Mouse (Mus musculus) erythroid progenitor cell, adult 5-6 weeks (primary cell): ENCODE data around the gene Rprd2. TPM values are rescaled to one million over a fixed set of nuclear protein-coding genes. Genes with fewer than 3 reads are reported as not detected.
"Not testable (repeated sequence)": the region's sequence is repeated elsewhere in the genome, so short reads cannot be mapped to it uniquely, and the experiment has no call there.

Experiments used
- ATAC-seq: replicated peaks from 2 replicates; pipeline ENCODE4 v1.8.0; 2016; ENCODE audit warnings: moderate number of reproducible peaks, mild to moderate bottlenecking, moderate TSS enrichment, inconsistent platforms; ENCODE audit not compliant: poor library complexity, low FRiP score, severe bottlenecking
- total RNA-seq, 2 experiments: library from RNA; stranded (forward) in 1 of 2; stranded (reverse) in 1 of 2; fragments of 150-400 nt in 1 of 2; fragments of 186-747, 209-891 nt in 1 of 2; gene quantifications; 2 replicates each; pipeline versions ENCODE4 v1.2.3 to v1.2.4; 2015 to 2017; ENCODE audit warnings: low replicate concordance in 2 of 2

Rprd2 gene
- total RNA-seq (2015; ENCODE audit: low replicate concordance) (23.5 and 24.9 TPM in 2 replicates), total RNA-seq (2017; ENCODE audit: low replicate concordance) (21.3 and 24.0 TPM in 2 replicates)

DNA sequence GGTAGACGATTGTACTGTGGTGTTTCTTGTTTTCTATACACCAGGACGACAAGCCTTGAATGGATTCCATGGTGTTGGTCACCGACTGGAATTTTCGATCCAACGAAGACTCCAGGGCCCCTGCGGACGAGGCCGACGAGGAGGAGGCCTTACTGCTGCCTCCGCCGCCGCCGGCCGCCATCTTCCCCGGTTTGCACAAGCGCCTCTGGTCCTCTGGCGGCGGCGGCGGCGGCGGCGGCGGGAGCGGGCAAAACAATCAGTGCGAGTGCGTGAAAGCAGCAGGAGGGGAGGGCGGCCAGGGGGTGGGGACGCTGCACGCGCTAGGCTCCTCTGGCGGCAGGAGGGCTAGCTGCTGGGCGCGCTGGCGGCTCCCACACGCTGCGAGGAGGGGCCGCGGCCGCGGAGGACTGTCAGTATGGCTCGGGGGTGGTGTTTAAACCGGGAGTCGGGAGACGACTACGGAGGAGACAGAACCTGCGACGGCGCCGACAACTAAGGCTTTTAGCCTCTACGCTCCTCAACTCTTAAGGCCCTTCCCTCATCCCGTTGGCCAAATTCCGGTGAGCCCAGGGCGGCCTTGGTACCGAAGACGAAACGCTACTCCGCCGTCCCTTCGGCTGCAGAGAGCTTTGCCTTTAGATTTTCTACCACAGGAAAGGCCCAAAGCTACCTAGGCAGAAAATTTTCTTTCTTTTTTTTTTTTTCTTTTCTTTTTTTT is at the start of gene Rprd2:
Gene Rprd2 (minus strand): TSS at position 293 of the 718 bp plus-strand sequence.
- peak; percentile 59 for ATAC-seq

DNA sequence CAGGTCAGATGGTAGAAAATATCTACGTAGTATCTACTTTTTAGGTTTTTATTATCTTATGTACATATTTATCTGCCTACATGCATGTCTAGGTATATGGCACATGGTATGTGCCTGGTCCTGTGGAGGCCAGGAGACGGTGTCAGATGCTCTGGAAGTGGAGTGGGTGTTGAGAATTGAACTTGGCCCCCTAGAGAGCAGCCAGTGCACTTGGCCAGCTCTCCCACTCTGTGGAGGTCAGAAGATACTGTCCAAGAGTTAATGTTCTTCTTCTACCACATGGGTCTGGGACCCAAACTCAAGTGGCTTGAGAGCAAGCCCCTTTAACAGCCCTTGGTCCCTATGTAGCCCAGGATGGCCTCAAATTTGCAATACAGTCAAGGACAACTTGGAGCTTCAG is 48.7 kb upstream of the Rprd2 start:
- no peak for ATAC-seq

DNA sequence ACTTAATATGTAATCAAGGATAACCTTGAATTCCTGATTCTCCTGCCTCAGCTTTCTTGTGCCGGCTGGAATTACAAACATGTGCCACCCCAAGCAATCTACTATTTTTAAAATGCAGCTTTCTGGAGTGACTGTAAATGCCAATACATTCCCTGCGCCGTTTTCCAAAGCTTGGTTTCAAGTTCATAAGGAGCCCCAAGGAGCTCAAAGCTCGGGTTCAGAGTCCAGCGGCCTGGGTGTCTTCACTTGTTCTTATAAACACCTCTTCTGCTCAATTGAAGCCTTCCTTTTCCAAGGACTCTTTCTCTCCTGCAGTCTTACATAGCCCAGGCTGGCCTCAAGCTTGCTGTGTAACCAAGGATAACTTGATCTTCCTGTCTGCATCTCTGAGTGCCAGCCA is 47.4 kb upstream of the Rprd2 start:
- ATAC-seq: no peak

DNA sequence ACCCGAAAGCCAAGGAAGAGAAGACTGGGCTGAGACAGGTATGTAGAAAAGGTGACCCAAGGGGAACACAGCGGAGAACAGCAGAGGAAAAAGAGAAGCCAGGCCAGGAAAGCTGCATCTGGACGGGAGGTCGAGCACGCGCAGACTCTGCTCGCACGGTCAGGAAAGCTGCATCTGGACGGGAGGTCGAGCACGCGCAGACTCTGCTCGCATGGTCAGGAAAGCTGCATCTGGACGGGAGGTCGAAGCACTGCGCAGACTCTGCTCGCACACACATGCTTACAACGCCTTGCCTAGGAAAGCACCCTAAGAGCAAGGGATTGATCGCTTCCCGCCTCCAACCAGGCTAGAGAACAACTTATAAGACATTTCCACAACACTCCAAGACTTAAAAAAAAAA is 46.9 kb upstream of the Rprd2 start:
- no peak for ATAC-seq

DNA sequence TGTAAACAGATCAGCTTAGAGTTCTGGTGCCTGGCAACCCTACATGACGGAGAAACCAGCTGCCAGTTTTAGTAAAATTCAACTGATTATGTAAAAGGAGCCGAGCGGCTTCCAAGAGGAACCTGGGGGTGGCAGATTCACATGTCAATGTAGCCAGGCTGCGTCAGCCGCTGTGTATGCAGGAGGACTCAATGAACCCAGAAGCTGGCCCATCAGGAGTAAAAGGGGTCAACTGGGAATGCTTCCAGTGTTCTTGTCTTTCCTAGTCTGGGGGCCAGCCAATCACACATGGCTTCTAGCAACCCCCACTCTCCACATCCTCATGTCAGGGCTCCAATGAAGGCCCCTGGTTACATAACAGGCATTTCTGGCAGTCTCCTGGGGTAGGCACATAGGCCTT is 46.4 kb upstream of the Rprd2 start:
- ATAC-seq: no peak

DNA sequence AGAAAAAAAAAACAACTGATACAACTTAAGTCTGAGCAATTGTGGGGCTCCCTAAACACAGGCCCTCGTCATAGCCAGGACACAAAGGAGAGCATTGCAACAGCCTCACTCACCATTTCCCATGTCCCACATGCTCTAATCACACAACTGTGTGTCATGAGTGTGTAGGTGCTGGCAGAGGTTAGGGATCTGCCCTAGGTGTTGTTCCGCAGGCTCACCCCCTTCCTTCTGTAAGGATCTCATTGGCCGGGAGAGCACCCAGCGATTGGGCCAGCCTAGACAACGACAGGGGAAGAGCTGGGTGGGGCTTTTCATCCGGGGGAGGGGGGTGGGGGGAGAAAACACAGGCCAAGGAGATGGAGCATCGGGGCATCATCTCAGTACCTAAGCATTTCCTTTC is 44.9 kb upstream of the Rprd2 start:
- no peak for ATAC-seq

DNA sequence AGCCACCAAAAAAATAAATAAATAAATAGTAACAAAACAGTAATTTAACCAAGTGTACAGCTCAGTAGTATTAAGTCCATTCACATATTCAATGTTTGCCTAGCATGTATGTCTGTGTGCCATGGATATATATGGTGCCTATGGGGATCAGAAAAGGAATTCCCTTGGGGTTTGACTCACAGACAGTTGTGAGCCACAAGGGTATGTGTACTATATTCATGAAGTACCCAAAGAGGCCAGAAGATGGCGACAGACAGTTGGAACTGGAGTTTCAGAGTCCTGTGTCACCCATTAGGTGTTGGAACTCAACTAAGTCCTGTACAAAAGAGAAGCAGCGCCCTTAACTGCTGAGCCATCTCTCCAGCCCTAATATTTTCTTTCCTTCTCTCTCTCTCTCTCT is 43.1 kb upstream of the Rprd2 start:
- ATAC-seq: peak; percentile 90

DNA sequence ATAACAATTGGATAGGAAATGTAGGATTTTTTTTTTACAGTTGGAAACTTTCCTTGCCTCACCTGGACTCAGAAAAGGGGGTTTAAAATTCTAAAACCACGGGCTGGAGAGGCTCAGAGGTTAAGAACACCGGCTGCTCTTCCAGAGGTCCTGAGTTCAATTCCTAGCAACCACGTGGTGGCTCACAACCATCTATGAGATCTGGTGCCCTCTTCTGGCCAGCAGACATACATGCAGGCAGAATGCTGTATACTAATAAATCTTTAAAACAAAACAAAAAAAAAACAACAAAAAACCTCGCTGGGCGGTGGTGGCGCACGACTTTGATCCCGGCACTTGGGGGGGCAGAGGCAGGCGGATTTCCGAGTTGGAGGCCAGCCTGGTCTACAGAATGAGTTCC is 42.6 kb upstream of the Rprd2 start:
- no peak for ATAC-seq

DNA sequence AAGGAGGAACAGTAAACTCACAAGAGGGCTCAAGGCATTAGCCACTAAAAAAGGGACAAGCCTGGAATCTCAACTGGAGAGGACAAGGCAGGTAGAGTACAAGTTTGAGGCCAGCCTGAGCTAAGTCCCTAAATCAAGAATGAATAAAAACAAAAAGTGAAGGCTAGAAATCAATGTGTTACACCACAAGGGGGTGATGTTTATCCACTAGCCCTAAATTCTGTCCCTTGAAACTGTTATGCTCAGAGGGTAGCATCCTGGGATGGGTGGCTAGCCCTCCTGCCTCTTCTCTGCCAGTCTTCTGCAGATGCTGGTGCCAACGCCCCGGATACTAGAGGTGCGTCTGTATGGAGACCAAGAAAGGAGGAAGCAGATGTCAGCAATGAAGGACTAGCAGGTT is 41.7 kb upstream of the Rprd2 start:
- no peak for ATAC-seq

DNA sequence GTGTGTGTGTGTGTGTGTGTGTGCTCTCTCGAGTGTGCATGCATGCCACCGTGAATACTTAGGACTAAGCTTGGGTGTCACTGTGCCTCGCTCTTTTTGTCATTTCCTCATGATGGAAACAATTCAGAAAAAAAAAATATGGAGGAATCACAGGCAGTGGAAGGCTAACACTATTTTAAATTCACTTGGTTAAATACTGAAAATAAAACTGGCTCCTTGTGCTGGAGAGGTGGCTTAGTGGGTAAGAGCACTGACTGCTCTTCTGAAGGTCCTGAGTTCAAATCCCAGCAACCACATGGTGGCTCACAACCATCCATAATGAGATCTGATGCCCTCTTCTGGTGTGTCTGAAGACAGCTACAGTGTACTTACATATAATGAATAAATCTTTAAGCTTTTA is 39.6 kb upstream of the Rprd2 start:
- ATAC-seq: not testable (repeated sequence)

DNA sequence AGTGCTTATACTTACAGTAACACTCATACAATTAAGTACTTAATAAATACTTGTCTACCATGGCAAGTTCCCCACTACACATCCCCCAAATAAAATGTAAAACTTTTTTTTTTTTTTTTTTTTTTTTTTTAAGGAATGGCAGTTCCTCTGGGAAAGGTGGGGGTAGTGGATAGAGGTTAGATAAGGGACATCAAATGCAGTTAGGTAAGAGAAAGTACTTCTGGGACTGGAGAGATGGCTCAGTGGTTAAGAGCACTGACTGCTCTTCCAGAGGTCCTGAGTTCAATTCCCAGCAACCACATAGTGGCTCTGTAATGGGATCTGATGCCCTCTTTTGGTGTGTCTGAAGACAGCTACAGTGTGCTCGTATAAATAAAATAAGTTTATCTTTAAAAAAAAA is 38.4 kb upstream of the Rprd2 start:
- not testable (repeated sequence) for ATAC-seq

DNA sequence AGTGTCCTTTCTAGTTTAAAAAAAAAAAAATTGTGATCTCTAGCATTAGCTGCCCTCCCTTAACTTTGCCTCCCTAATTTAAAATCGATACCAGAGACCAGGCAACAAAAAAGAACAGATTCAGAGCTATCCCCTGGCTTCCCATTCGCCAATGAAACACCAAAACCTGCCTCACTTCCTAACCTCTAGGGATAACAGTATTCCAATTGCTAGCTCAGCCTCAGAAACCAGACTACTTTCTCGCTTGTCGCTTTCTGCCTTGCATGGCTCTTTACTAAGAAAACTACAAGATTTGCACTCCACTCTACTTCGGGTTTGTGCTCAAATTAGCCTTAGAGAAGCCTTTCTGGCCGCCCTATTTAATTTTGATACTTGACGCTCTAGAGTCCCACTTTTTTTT is 37.5 kb upstream of the Rprd2 start:
- ATAC-seq: peak; percentile 20

DNA sequence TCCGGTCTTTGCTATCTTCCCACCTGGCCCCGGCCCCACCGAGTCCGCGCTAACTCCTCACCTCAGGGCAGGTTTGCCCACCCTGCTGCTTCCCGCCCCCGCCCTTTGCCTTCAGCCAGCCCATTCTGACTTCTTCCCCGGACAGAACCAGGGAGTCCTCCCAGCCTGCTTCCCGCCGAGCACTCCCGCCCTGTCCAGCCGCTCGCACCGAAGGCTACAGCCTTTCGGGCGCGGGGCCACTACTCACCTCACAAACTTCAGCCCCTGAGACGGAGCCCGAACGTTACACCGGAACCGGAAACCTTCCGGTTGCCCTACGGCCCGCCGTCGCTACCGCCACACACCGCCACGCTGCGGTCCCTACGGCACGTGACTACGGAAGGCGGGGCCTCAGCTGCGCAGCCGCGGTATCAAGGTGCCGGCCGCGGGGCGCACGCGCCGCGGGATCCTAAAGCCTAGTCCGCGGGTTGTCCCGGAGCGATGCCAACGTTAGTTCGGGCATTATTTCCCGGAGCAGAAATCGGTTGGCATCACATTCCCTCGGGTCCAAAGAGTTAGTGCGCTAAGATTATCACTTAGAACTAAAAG is 36.9 kb upstream of the Rprd2 start, which contains the start of gene Prpf3:
Gene Prpf3 (minus strand): TSS at position 384 of the 588 bp plus-strand sequence.
- ATAC-seq: peak; percentile 99

DNA sequence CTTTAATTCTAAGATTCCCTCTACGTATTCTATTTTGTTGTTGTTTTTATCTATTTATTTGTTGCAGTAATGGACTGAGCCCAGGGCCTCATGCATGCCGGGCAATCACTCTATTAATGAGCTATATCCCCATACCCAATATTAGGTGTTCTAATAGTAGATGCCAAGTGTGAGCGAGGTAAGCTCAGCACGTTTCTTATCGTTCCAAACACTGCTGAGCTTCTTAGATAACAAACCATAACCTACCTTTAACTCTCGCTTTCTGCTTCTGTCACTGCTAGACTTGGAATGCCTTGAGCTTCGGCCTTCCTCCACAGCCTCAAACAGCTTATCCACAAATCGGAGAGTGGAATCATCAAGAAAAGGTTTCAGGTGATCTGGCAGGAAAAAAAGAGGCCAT is 32.7 kb upstream of the Rprd2 start:
- ATAC-seq: no peak

DNA sequence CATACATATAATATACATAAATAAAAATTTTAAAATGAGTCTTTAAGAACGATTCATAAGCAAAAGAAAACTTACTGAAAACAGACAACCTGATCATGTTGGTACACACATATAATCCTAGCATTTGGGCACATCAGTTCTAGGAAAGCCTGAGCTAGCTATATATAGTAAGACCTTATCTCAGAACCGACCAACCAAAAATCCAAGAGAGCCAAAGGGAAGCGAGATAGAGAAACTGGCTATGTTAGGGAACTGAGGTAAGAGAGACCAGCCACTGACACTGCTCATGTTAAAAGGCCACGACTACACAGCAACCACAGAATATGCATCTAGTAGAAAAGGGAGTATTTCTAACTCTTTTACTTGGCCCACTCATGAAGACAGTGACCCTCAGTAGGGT is 31.9 kb upstream of the Rprd2 start:
- ATAC-seq: no peak

DNA sequence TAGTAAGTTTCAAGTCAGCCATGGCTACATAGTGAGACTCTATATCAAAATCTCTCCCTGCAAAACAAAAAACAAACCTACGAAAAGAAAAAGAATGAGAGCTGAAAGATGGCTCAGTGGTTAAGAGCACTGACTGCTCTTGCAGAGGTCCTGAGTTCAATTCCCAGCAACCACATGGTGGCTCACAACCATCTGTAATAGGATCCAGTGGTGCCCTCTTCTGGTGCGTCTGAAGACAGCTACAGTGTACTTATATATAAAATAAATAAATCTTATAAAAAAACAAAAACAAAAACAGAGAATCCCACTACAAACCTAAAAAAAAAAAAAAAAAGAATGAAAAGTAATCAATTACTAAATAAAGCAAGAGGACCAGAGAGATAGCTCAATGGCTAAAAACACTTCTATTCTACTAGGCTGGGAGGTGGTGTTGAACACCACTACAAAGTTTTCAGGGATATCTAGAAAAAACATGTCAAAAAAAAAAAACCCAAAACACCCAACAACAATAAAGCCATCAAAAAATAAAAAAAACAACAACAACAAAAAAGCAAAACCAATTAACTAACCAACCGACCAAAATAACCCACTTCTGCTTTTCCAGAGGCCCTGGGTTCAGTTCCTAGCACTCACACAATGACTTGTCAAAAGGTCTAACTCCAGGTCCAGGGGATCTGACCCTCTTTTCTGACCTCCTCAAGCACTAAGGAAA is 24.0 kb upstream of the Rprd2 start:
- no peak for ATAC-seq

DNA sequence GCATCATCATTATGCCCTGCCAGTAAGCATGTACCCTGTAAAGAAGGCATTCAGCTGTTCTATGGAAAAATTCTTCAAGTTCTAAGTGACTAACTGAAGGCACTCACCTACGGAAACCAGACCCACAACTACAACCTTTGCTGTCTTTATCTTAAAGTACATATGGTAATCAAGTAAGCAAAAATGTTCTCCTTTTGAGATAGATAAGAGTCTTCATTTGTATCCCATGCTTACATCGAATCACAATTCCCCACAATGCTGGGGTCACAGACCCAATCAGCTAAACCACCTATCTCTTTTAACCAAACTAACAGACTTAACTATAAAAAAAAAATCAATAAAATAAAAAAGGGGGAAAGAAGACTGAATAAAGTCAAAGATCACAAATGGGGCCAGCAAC is 20.6 kb upstream of the Rprd2 start:
- no peak for ATAC-seq

DNA sequence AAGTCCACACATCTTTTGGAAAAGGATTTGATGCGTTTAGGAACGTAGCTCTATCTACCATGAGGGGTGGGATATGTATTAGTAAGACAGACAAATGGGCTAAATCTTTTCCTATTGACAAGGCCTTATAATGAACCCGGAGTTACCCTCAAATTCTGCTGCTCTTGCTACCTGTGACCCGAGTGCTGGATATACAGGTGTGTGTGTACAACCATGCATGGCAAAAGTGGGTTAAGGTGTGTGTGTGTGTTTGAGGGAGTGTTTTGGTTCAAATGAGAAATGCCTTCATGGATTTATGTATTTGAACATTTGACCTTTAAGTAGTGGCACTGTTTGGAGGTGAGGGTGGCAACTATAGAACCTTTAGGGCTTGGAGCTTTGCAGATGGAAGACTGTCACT is 10.4 kb upstream of the Rprd2 start:
- ATAC-seq: no peak

DNA sequence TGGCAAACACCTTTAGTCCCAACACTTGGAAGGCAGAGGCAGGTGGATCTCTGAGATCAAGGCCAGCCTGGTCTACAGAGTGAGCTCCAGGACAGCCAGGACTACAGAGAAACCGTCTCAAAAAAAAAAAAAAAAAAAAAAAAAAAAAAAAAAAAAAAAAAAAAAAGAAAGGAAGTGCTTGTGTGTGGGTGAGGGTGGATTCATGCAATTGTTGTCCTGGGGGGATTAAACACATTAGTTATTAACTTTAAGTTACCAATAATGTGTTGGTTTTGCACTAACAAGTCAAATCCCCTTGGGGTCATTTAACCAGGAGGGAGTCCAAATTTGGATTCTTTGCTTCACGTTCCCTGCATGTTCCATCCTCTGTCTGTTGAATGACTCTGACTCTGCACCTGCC is 7.6 kb upstream of the Rprd2 start:
- no peak for ATAC-seq

DNA sequence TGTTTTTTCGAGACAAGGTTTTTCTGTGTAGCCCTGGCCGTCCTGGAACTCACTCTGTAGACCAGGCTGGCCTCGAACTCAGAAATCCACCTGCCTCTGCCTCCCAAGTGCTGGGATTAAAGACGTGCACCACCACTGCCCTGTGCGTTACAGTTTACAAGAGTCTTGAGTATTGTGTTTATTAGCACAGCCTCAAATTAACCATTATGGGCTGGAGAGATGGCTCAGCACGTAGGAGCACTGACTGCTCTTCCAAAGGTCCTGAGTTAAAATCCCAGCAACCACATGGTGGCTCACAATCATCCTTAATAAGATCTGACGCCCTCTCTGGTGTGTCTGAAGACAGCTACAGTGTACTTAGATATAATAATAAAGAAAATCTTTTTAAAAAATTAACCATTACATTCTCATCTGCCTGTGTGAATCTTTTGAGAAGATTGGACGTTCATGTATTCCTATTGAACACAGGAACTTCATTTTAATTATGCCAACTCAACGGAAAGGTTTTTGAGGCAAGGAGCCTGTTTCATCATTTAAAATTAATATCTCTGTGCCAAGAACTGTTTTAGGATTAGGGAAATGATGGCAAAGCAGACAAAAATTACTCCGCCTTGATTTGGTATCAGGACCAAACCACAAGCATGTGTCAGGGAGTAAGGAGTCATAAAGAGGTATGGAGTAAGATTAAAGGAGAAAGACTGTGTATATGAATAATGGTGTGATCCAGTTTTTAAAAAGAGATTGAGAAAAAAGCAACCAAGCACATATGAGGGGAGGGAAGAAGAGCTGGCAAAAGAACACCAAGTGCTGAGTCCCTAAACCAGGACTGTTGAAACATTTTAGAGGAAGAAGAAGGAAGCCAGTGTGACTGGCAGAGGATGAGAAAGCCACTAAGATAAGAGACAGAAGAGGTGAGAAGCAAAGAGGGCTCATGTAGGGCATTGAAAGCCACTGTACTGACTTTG is 1.7 kb upstream of the Rprd2 start:
- ATAC-seq: no peak
